Mouse (Mus musculus): ENCODE results near the gene Itm2c.
A peak's percentile ranks its signal among the peaks of the same experiment; 100 is the strongest.

Itm2c gene

DNA sequence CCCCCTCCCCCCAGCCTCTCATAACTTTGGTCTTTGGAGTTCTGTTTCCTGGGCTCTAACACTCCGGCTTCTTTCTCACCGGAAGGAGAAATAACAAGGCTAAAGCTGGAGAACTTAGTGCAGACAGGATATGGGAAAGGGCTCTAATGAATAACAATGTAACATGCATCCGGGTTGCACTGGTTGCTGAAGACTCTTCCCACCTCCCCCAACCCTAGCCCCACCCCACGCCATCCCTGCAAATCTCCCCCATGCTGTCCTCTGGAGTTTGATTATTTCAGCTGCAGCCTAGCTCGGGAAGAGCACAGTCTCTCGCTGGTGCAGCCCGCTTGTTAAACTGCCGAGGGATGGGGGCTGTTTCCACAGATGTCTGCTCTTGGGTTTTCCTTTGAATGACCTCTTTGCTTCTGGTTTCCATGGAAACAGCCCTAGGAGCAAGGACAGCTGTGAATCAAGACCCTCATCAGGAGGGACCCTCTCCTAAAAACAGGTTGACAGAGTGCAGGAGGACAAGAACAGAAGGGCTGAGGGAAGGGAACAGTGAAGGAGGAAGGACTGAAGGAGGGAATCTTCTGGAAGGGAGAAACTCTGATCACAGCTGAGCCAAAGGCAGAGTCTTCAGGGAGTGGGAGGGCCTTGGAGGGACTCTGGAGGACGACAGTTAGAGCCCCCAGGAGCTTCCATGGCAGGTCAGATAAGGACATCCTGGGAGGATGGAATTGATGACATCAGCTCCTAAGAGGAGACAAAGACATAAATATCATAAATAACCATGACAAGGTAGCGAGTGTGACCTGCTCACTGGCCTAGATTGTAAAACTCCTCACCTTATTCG, 39.8 kb downstream of the Itm2c start:
- DNase-seq (ENCODE audit: low read depth, low spot score) = peak; percentile 80

DNA sequence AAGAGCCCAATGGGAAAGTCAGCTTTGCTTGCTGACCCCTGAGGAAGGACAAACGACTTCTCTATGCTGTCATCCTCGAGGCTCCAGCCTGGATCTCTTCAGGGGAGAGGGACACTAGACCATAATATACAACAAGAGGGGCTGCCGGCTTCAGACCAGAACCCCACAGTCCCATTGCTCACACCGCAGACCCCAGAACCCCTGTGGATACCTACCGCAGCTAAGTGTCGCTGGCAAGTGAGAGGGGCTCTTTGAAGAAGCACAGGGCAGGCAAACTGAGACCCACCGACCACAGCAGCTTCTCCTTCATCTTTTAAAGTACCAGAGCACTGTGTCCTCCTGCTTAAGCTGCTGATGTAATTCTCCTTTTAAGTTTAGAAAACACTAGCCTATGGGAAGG, 40.5 kb downstream of the Itm2c start:
- no peak for DNase-seq (ENCODE audit: low read depth, low spot score)

DNA sequence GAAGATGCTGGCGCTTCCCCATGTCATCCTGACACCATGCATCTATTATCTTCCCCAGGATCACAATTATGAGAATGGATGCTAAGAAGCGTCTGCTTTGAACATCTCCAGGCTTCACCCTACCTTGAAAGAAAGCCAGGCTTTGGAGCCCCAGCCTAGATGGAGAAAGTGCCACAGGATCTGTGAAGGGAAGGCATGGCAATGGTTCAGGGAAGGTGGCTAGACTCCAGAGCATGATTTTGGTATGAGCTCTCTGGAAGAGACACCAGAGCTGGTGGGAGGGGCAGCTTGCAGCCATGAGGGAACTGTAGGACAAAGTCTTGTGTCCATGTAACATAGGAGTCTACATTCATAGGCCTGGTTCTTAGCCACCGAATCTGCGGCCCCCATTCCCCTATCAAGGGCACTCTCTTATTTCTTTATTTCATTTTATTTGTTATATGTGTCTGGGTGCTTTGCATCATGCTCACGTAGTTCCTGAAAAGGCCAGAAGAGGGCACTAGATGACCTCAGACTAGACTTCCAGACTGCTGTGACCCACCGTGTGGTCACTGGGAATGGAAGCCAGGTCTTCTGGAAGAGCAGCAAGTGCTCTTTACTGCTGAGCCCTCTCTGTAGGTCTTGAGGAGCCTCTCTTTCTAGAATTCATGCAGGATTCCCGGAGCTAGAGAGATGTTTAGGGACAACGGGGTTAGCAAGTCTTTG, 41.2 kb downstream of the Itm2c start:
- peak; percentile 71 for DNase-seq (ENCODE audit: low read depth, low spot score)

DNA sequence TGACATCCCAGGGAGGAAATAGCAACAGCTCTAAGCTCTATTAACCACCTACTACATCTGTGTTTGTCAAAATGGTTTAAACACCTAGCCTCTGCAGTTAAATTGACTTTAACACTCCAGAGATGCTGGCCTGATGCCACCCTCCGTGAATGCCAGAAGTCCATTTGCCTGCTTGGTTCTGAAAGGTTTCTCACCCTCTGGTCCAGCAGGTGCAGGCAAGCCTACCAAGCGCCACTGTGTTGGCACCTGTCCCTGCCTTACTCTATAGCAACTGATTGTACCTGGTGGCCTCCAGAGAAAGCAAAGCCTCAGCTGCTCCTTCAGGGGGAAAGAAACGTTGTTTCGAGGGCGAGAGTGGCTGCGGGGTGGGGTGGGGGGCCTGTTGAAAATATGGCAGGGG, 42.2 kb downstream of the Itm2c start:
- no peak for DNase-seq (ENCODE audit: low read depth, low spot score)

GRCm38 (mm10) chr1:85937323-85937722, 43.2 kb downstream of the Itm2c start:
- DNase-seq (ENCODE audit: low read depth, low spot score) = no peak

DNA sequence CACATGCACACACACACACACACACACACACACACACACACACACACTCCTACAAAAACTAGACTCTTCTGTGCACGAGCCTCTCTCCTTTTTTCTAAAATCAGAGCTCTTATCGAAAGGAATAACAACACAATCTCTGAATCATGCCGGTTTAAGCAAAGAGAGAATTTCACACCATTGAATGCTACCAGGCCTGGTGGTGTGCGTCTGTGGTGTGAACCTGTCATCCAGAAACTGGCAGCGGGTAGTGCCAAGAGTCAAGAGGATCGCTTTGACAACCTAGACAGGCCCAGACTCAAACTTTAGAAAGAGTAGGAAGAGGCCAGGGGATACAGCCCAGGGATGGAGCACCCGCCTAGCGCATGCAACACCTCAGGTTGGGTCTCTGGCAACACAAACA, 48.2 kb downstream of the Itm2c start:
- DNase-seq (ENCODE audit: low read depth, low spot score) = no peak

DNA sequence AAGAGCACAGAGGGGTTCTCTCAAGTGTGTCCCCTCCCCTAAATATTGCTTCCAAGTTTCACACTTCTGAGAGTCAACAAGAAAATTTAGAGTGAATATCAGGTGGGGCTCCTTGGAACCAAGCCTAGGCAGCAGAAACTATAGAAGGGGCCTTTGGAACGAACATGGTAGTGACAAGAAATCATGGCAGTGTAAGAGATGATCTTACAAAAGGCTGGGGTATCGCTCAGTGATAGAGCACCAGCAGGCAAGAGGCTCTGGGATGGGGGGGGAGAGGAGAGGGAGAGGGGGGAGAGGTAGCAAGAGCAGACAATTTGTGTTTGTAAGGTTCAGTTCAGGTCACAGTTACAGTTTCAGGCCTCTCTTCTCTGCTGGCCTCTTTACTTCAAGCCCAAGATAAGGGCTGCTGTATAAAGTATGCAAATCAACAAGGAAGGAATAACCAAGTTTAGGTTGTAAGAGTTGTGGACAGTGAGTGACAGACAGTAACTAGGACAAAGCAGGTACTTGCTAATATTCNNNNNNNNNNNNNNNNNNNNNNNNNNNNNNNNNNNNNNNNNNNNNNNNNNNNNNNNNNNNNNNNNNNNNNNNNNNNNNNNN, 55.1 kb downstream of the Itm2c start:
- no peak for DNase-seq (ENCODE audit: low read depth, low spot score)

- no peak for DNase-seq (ENCODE audit: low read depth, low spot score)
Measured at GRCm38 (mm10) chr1:85955150-85955549, 61.1 kb downstream of the Itm2c start.

DNA sequence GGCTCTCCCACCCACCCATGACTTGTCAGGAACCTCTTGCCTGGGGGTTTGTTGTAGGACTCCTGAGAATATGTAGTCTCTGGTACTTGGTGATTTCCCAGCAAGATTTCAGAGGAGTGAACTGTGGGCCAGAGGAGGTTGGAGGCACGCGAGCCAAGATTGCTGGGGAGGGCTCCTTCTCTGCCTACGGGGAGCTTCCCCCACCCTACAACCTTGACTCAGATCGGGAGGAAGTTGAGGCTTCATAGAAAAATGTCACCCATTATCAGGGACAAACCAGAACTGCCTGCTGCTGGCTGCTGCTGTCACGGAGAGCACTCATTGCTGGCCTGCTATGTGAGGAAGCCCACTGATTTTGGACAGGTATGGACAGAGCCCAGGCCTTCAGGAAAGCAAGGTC, 63.2 kb downstream of the Itm2c start:
- no peak for DNase-seq (ENCODE audit: low read depth, low spot score)

DNA sequence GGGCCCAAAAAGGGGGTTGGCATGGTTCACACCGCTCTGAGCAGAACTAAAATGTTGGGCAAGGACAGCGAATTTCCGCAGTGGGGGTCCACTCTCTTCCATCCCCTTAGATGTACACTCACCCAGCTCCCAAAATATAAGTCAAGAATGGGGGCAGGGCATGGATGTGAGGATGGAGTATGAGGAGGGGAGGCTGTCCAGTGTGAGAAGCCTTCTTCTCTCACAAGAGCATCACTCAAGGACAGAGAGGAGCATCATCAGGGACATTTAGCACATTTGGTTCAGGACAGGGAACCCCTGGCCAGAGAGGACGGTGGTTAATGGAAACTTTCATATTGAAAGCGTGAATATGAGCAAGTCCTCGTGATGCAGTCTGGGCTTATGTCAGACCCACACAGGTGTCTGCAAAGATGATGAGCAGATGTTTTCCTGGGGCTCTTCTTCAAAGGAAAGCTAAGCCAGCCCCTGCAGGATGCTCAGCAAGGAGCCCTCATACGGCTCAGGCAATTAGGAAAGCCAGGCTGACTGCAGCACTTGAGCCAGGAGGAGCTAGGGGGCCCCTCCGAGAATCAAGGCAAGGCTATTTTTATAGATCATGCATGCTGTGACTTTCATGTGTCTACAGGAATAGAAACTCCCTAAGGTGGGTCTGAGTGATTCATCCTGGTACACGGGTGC, 64.0 kb downstream of the Itm2c start:
- DNase-seq (ENCODE audit: low read depth, low spot score) = no peak
